Mouse (Mus musculus) c-Kit-positive CD71-positive TER-119-negative erythroid progenitor cells, embryonic 14.5 days (primary cell): ENCODE results near the gene Nell1.

ENCODE experiments used
- DNase-seq: peaks from one replicate; pipeline ENCODE4 v3.0.0-alpha.2; 2013; ENCODE audit warnings: low read depth

Nell1 gene

GRCm38 (mm10) chr7:50260016-50260415 lies 285.4 kb downstream of the Nell1 start:
- DNase-seq = no peak

GRCm38 (mm10) chr7:50295508-50295907 lies 320.8 kb downstream of the Nell1 start:
- DNase-seq = no peak

- DNase-seq = no peak
Observed at GRCm38 (mm10) chr7:50338226-50338625, 363.6 kb downstream of the Nell1 start.

GRCm38 (mm10) chr7:50338757-50339156 lies 364.1 kb downstream of the Nell1 start:
- no peak for DNase-seq

GRCm38 (mm10) chr7:50351564-50351963 lies 376.9 kb downstream of the Nell1 start:
- no peak for DNase-seq

- no peak for DNase-seq
Observed at GRCm38 (mm10) chr7:50357213-50357612, 382.5 kb downstream of the Nell1 start.

- DNase-seq = no peak
Observed at GRCm38 (mm10) chr7:50362039-50362438, 387.4 kb downstream of the Nell1 start.

- no peak for DNase-seq
Observed at GRCm38 (mm10) chr7:50374876-50375275, 400.2 kb downstream of the Nell1 start.

GRCm38 (mm10) chr7:50410421-50410820 lies 435.8 kb downstream of the Nell1 start:
- no peak for DNase-seq

- no peak for DNase-seq
Observed at GRCm38 (mm10) chr7:50419976-50420375, 445.3 kb downstream of the Nell1 start.

GRCm38 (mm10) chr7:50422422-50423195 lies 447.9 kb downstream of the Nell1 start:
- no peak for DNase-seq

GRCm38 (mm10) chr7:50429725-50430124 lies 455.1 kb downstream of the Nell1 start:
- DNase-seq = no peak

GRCm38 (mm10) chr7:50441237-50441636 lies 466.6 kb downstream of the Nell1 start:
- no peak for DNase-seq

- no peak for DNase-seq
Observed at GRCm38 (mm10) chr7:50447316-50447715, 472.7 kb downstream of the Nell1 start.

- DNase-seq = no peak
Observed at GRCm38 (mm10) chr7:50467742-50468141, 493.1 kb downstream of the Nell1 start.

- DNase-seq = no peak
Observed at GRCm38 (mm10) chr7:50470555-50470954, 495.9 kb downstream of the Nell1 start.

- DNase-seq = no peak
Observed at GRCm38 (mm10) chr7:50482011-50482410, 507.3 kb downstream of the Nell1 start.

- DNase-seq = no peak
Observed at GRCm38 (mm10) chr7:50485304-50485703, 510.6 kb downstream of the Nell1 start.

- DNase-seq = no peak
Observed at GRCm38 (mm10) chr7:50486884-50487420, 512.3 kb downstream of the Nell1 start.

GRCm38 (mm10) chr7:50501562-50501961 lies 526.9 kb downstream of the Nell1 start:
- no peak for DNase-seq

- DNase-seq = no peak
Observed at GRCm38 (mm10) chr7:50507047-50507446, 532.4 kb downstream of the Nell1 start.

GRCm38 (mm10) chr7:50514830-50515229 lies 540.2 kb downstream of the Nell1 start:
- no peak for DNase-seq

GRCm38 (mm10) chr7:50516681-50517080 lies 542.0 kb downstream of the Nell1 start:
- no peak for DNase-seq

GRCm38 (mm10) chr7:50543373-50543772 lies 568.7 kb downstream of the Nell1 start:
- DNase-seq = no peak
